Mouse (Mus musculus) fibroblast of lung, adult 2 months (primary cell): ENCODE measurements at regions not wholly inside any gene's neighbourhood (a gene's known extent, or its start where the extent isn't known, plus 50 kb on each side); places are given as distances from the start of the nearest gene placed in this dataset.

ENCODE experiments used
- DNase-seq: peaks from one replicate; pipeline ENCODE4 v3.0.0-alpha.2; 2011; ENCODE audit warnings: low read depth

GRCm38 (mm10) chr2:33941316-33941715 lies 53.6 kb upstream of the Mvb12b start:
- DNase-seq, result no peak

GRCm38 (mm10) chr2:33939836-33940235 lies 52.1 kb upstream of the Mvb12b start:
- DNase-seq, result no peak
